Mouse (Mus musculus): ENCODE measurements around the gene Gtpbp10. TPM values are rescaled to one million over a fixed set of nuclear protein-coding genes. Genes with fewer than 3 reads are reported as not detected.

The Gtpbp10 gene
- total and polyA plus RNA-seq, 2 experiments from 2014 or later = 13.8 to 14.5 TPM

GRCm38 (mm10) chr5:5559798-5560197, 460 bp upstream of the Gtpbp10 start:
- Histone ChIP-seq H3K36me3 (replicated peaks; ENCODE audit: control insufficient read depth, insufficient read depth, low read length) (peaks cover under 1% of the 10 kb centered on the region), H3K27ac (ENCODE audit: low read depth) (peak overlapping the region; percentile 76), H3K27me3 (ENCODE audit: control insufficient read depth, insufficient read depth, low read length) (no peaks in the 10 kb centered on the region), H3K4me1 (ENCODE audit: control insufficient read depth, insufficient read depth) (0 out of 2 replicates have a peak, but pooled peaks cover 19% of the 10 kb centered on the region), H3K9ac (replicated peaks; ENCODE audit: low read depth, low read length) (peak overlapping the region; percentile 81), H3K4me3 (ENCODE audit: low read depth, low read length) (peak overlapping the region; percentile 93), H3K4me2 (ENCODE audit: low read depth, low read length) (peak overlapping the region; percentile 85), H3K9me3 (replicated peaks; ENCODE audit: control insufficient read depth, low read length) (no peaks in the 10 kb centered on the region)
- ATAC-seq (ENCODE audit: insufficient read depth, low read depth) (no peak), DNase-seq (ENCODE audit: low spot score) (no peak)
- WGBS = 31% methylated on average over 8 of the region's 8 CpGs
- TF ChIP-seq CTCF (IDR thresholded peaks at IDR 0.05; ENCODE audit: low read depth) (no peak), EP300 (IDR thresholded peaks at IDR 0.05; ENCODE audit: low read depth) (no peak)

GRCm38 (mm10) chr5:5551110-5551509, 8.2 kb downstream of the Gtpbp10 start:
- no peak overlapping the region for H3K4me3 ChIP-seq (ENCODE audit: low read depth, low read length)
- H3K36me3 ChIP-seq (replicated peaks; ENCODE audit: control insufficient read depth, insufficient read depth, low read length) = peaks cover 50% of the 10 kb centered on the region
- WGBS = 79% methylated on average over 1 of the region's 1 CpGs
- no peak overlapping the region for H3K4me2 ChIP-seq (ENCODE audit: low read depth, low read length)
- no peak overlapping the region for H3K27ac ChIP-seq (ENCODE audit: low read depth)
- TF ChIP-seq CTCF (IDR thresholded peaks at IDR 0.05; ENCODE audit: low read depth) = no peak
- TF ChIP-seq EP300 (IDR thresholded peaks at IDR 0.05; ENCODE audit: low read depth) = no peak
- H3K9me3 ChIP-seq (replicated peaks; ENCODE audit: control insufficient read depth, low read length) = no peaks in the 10 kb centered on the region
- no peak for ATAC-seq (ENCODE audit: insufficient read depth, low read depth)
- no peak overlapping the region for H3K9ac ChIP-seq (replicated peaks; ENCODE audit: low read depth, low read length)
- no peaks in the 10 kb centered on the region for H3K4me1 ChIP-seq (ENCODE audit: control insufficient read depth, insufficient read depth)
- no peak for DNase-seq (ENCODE audit: low spot score)
- H3K27me3 ChIP-seq (ENCODE audit: control insufficient read depth, insufficient read depth, low read length) = no peaks in the 10 kb centered on the region

- H3K4me1 ChIP-seq (ENCODE audit: control insufficient read depth, insufficient read depth) = no peaks in the 10 kb centered on the region
- H3K36me3 ChIP-seq (replicated peaks; ENCODE audit: control insufficient read depth, insufficient read depth, low read length) = peaks cover 51% of the 10 kb centered on the region
- H3K4me3 ChIP-seq (ENCODE audit: low read depth, low read length) = no peak overlapping the region
- DNase-seq (ENCODE audit: low spot score) (no peak), ATAC-seq (ENCODE audit: insufficient read depth, low read depth) (no peak)
- TF ChIP-seq EP300 (IDR thresholded peaks at IDR 0.05; ENCODE audit: low read depth) = no peak
- TF ChIP-seq CTCF (IDR thresholded peaks at IDR 0.05; ENCODE audit: low read depth) = no peak
- H3K27me3 ChIP-seq (ENCODE audit: control insufficient read depth, insufficient read depth, low read length) = no peaks in the 10 kb centered on the region
- WGBS = 52% methylated on average over 3 of the region's 3 CpGs
- no peak overlapping the region for H3K4me2 ChIP-seq (ENCODE audit: low read depth, low read length)
- H3K9ac ChIP-seq (replicated peaks; ENCODE audit: low read depth, low read length) = no peak overlapping the region
- H3K9me3 ChIP-seq (replicated peaks; ENCODE audit: control insufficient read depth, low read length) = no peaks in the 10 kb centered on the region
- no peak overlapping the region for H3K27ac ChIP-seq (ENCODE audit: low read depth)
Observed at GRCm38 (mm10) chr5:5540385-5540784, 19.0 kb downstream of the Gtpbp10 start.

DNA sequence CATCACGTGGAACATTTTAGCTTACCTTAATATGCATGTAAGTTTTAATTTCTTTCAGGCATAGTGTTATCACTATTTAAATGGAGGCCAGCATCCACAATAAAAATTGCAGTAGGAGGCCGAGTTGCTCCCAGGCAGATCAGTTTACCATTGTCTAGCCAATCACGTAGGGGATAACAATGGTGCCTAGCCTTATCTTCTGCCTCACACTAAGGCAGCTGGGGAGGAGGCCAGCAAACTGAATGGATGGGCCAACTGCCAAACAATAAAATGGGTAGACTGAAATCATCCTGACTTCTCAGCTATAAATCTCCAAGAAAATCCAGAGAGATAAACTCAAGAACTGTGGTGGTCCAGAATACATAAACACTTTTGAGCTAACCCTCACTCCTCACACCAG, 19.6 kb downstream of the Gtpbp10 start:
- no peak for ATAC-seq (ENCODE audit: insufficient read depth, low read depth)
- Histone ChIP-seq H3K9me3 (replicated peaks; ENCODE audit: control insufficient read depth, low read length) (no peaks in the 10 kb centered on the region), H3K9ac (replicated peaks; ENCODE audit: low read depth, low read length) (no peak overlapping the region), H3K36me3 (replicated peaks; ENCODE audit: control insufficient read depth, insufficient read depth, low read length) (peaks cover 49% of the 10 kb centered on the region), H3K4me2 (ENCODE audit: low read depth, low read length) (no peak overlapping the region), H3K4me1 (ENCODE audit: control insufficient read depth, insufficient read depth) (no peaks in the 10 kb centered on the region), H3K27me3 (ENCODE audit: control insufficient read depth, insufficient read depth, low read length) (no peaks in the 10 kb centered on the region), H3K27ac (ENCODE audit: low read depth) (no peak overlapping the region), H3K4me3 (ENCODE audit: low read depth, low read length) (no peak overlapping the region)
- no peak for DNase-seq (ENCODE audit: low spot score)
- WGBS = 61% methylated on average over 3 of the region's 3 CpGs
- TF ChIP-seq EP300 (IDR thresholded peaks at IDR 0.05; ENCODE audit: low read depth) = no peak
- no peak for TF ChIP-seq CTCF (IDR thresholded peaks at IDR 0.05; ENCODE audit: low read depth)

GRCm38 (mm10) chr5:5536131-5536530, 23.2 kb downstream of the Gtpbp10 start:
- DNase-seq (ENCODE audit: low spot score) = no peak
- Histone ChIP-seq H3K9ac (replicated peaks; ENCODE audit: low read depth, low read length) (no peak overlapping the region), H3K4me1 (ENCODE audit: control insufficient read depth, insufficient read depth) (no peaks in the 10 kb centered on the region), H3K27ac (ENCODE audit: low read depth) (no peak overlapping the region), H3K9me3 (replicated peaks; ENCODE audit: control insufficient read depth, low read length) (no peaks in the 10 kb centered on the region), H3K4me2 (ENCODE audit: low read depth, low read length) (no peak overlapping the region), H3K4me3 (ENCODE audit: low read depth, low read length) (no peak overlapping the region), H3K27me3 (ENCODE audit: control insufficient read depth, insufficient read depth, low read length) (no peaks in the 10 kb centered on the region), H3K36me3 (replicated peaks; ENCODE audit: control insufficient read depth, insufficient read depth, low read length) (peaks cover 17% of the 10 kb centered on the region)
- 88% methylated on average over 1 of the region's 1 CpGs for WGBS
- ATAC-seq (ENCODE audit: insufficient read depth, low read depth) = no peak
- TF ChIP-seq CTCF (IDR thresholded peaks at IDR 0.05; ENCODE audit: low read depth) (no peak), EP300 (IDR thresholded peaks at IDR 0.05; ENCODE audit: low read depth) (no peak)

DNA sequence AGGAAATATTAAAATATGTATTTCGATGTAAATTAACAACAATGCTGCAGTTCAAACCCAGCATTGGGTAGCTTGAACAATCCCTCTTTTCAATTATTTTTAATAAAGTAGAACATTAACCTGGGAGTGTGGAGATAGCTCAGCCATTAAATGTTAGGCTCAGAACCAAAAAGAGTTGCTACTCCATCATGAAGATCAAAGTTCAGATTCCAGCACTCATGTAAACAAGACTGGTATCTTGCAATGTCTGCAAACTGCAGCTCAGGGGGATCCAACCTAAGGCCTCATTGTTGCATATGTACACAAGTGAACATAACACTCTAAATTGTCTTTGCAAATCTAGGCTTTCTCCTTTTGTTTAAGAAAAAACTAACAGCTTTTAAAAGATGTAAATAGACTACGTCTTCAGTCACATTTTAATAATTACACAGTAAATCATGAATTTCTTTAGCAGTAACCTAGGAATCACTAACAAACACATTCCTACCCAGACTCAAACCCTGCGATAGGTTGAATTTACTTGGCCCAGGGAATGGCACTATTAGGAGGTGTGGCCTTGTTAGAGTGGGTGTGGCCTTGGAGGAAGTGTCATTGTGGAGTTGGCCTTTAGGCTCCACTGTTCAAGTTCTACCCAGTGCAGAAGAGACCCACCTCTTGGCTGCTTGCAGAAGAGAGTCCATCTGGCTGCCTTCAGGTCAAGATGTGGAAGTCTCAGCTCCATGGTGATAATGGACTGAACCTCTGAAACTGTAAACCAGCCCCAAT, 25.5 kb downstream of the Gtpbp10 start:
- 88% methylated on average over 3 of the region's 3 CpGs for WGBS
- no peaks in the 10 kb centered on the region for H3K27me3 ChIP-seq (ENCODE audit: control insufficient read depth, insufficient read depth, low read length)
- DNase-seq (ENCODE audit: low spot score) (no peak), ATAC-seq (ENCODE audit: insufficient read depth, low read depth) (no peak)
- H3K4me1 ChIP-seq (ENCODE audit: control insufficient read depth, insufficient read depth) = no peaks in the 10 kb centered on the region
- TF ChIP-seq CTCF (IDR thresholded peaks at IDR 0.05; ENCODE audit: low read depth) (no peak), EP300 (IDR thresholded peaks at IDR 0.05; ENCODE audit: low read depth) (no peak)
- H3K4me2 ChIP-seq (ENCODE audit: low read depth, low read length) = no peak overlapping the region
- no peaks in the 10 kb centered on the region for H3K9me3 ChIP-seq (replicated peaks; ENCODE audit: control insufficient read depth, low read length)
- no peak overlapping the region for H3K27ac ChIP-seq (ENCODE audit: low read depth)
- H3K9ac ChIP-seq (replicated peaks; ENCODE audit: low read depth, low read length) = no peak overlapping the region
- no peak overlapping the region for H3K4me3 ChIP-seq (ENCODE audit: low read depth, low read length)
- peaks cover 8% of the 10 kb centered on the region for H3K36me3 ChIP-seq (replicated peaks; ENCODE audit: control insufficient read depth, insufficient read depth, low read length)
